Mouse (Mus musculus): ENCODE data around the gene Olfr922. TPM values are rescaled to one million over a fixed set of nuclear protein-coding genes. Genes with fewer than 3 reads are reported as not detected.
A peak's percentile ranks its signal among the peaks of the same experiment; 100 is the strongest.

The Olfr922 gene
- polyA plus RNA-seq (2015; fragmentation: Nextera tagmentation; extraction: Ambion mirVana) = not detected in 2 replicates

GRCm38 (mm10) chr9:38814314-38814713 lies at the start of gene Olfr922:
Gene Olfr922, plus strand, starts transcription at chr9:38814614.
- Histone ChIP-seq H3K4me3 (no peak within 1 kb of the TSS), H3K27me3 (no peaks in the 10 kb centered on the region), H3K9me3 (replicated peaks) (no peaks in the 10 kb centered on the region), H3K36me3 (no peaks in the 10 kb centered on the region), H3K27ac (no peak within 1 kb of the TSS), H3K9ac (no peak within 1 kb of the TSS), H3K4me1 (replicated peaks) (no peaks in the 10 kb centered on the region), H3K4me2 (no peak within 1 kb of the TSS)
- no peak for ATAC-seq (replicated peaks; ENCODE audit: insufficient number of reproducible peaks, insufficient read depth, low FRiP score, low read depth)
- 53% methylated on average over 2 of the region's 2 CpGs for WGBS

GRCm38 (mm10) chr9:38772768-38773167 lies 41.6 kb upstream of the Olfr922 start, which contains the start of gene Olfr921:
Gene Olfr921, plus strand, starts transcription at chr9:38773068.
- H3K27me3 ChIP-seq = no peaks in the 10 kb centered on the region
- no peak for ATAC-seq (replicated peaks; ENCODE audit: insufficient number of reproducible peaks, insufficient read depth, low FRiP score, low read depth)
- H3K4me3 ChIP-seq = no peak within 1 kb of the TSS

GRCm38 (mm10) chr9:38792689-38793088 lies 21.7 kb upstream of the Olfr922 start:
- no peaks in the 10 kb centered on the region for H3K36me3 ChIP-seq
- no peaks in the 10 kb centered on the region for H3K4me1 ChIP-seq (replicated peaks)
- H3K9ac ChIP-seq = no peak overlapping the region
- WGBS = 84% methylated on average over 2 of the region's 2 CpGs
- H3K9me3 ChIP-seq (replicated peaks) = no peaks in the 10 kb centered on the region
- H3K4me2 ChIP-seq = no peak overlapping the region
- no peak overlapping the region for H3K4me3 ChIP-seq
- H3K27me3 ChIP-seq = no peaks in the 10 kb centered on the region
- H3K27ac ChIP-seq = no peak overlapping the region
- ATAC-seq (replicated peaks; ENCODE audit: insufficient number of reproducible peaks, insufficient read depth, low FRiP score, low read depth) = no peak

More at GRCm38 (mm10) chr9:38772768-38773167, 41.6 kb upstream of the Olfr922 start, which contains the start of gene Olfr921:
- Histone ChIP-seq H3K4me1 (replicated peaks) (no peaks in the 10 kb centered on the region), H3K9me3 (replicated peaks) (no peaks in the 10 kb centered on the region), H3K9ac (no peak within 1 kb of the TSS), H3K27ac (no peak within 1 kb of the TSS), H3K4me2 (no peak within 1 kb of the TSS), H3K36me3 (no peaks in the 10 kb centered on the region)

- Histone ChIP-seq H3K4me1 (replicated peaks) (no peaks in the 10 kb centered on the region), H3K36me3 (no peaks in the 10 kb centered on the region), H3K4me3 (no peak overlapping the region), H3K9me3 (replicated peaks) (no peaks in the 10 kb centered on the region), H3K4me2 (no peak overlapping the region), H3K27me3 (no peaks in the 10 kb centered on the region), H3K27ac (no peak overlapping the region), H3K9ac (no peak overlapping the region)
- no peak for ATAC-seq (replicated peaks; ENCODE audit: insufficient number of reproducible peaks, insufficient read depth, low FRiP score, low read depth)
These were observed 8.7 kb upstream of the Olfr922 start for GRCm38 (mm10) chr9:38805696-38806095.

DNA sequence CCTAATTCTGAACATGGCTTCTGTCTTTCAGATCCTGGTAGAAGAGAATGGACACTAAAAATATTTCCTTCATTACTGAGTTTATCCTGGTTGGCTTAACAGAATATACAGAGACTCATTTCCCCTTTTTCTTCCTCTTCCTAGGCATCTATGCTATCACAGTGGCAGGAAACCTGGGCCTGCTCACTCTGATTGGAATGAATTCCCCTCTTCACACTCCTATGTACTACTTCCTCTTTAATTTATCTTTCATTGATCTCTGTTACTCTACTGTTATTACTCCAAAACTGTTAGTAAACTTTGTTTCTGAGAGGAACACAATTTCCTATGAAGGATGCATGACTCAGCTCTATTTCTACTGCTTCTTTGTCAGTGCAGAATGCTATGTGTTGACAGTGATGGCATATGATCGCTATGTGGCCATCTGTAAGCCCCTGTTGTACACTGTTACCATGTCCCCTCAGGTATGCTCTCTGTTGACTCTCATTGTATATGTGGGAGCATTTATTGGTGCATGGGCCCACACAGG lies 1.1 kb downstream of the Olfr922 start:
- no peak overlapping the region for H3K9ac ChIP-seq
- H3K27me3 ChIP-seq = no peaks in the 10 kb centered on the region
- no peaks in the 10 kb centered on the region for H3K4me1 ChIP-seq (replicated peaks)
- 82% methylated on average over 1 of the region's 1 CpGs for WGBS
- no peaks in the 10 kb centered on the region for H3K9me3 ChIP-seq (replicated peaks)
- no peak for ATAC-seq (replicated peaks; ENCODE audit: insufficient number of reproducible peaks, insufficient read depth, low FRiP score, low read depth)
- H3K4me3 ChIP-seq = no peak overlapping the region
- H3K4me2 ChIP-seq = no peak overlapping the region
- H3K36me3 ChIP-seq = no peaks in the 10 kb centered on the region
- H3K27ac ChIP-seq = no peak overlapping the region

DNA sequence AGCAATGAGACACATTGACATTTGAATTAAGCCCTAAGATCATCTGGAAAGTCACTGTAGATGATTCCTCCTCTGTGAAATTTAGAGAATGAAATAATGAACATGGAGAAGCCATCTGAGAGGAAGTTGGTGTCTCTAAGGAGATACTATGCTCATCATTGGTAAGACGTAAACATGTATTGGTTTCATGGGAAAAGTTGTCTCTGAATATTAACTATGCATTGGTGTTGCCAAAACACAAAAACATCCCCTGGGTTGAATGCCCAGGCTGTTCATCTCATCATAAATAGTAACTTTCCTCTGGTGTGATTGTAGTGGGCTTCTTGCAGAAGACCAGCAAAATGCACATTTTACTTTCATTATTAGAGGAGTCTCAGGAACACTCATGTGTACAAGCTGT lies 11.8 kb downstream of the Olfr922 start, which contains the start of gene Olfr923:
Olfr923 (plus strand) TSS at position 301 of the 400 bp plus-strand sequence.
- Histone ChIP-seq H3K4me1 (replicated peaks) (no peaks in the 10 kb centered on the region), H3K27me3 (no peaks in the 10 kb centered on the region), H3K36me3 (no peaks in the 10 kb centered on the region), H3K4me3 (no peak within 1 kb of the TSS), H3K4me2 (no peak within 1 kb of the TSS), H3K27ac (no peak within 1 kb of the TSS), H3K9me3 (replicated peaks) (no peaks in the 10 kb centered on the region), H3K9ac (no peak within 1 kb of the TSS)
- ATAC-seq (replicated peaks; ENCODE audit: insufficient number of reproducible peaks, insufficient read depth, low FRiP score, low read depth) = no peak
- WGBS = 98% methylated on average over 1 of the region's 1 CpGs

- ATAC-seq (replicated peaks; ENCODE audit: insufficient number of reproducible peaks, insufficient read depth, low FRiP score, low read depth) = no peak
- H3K36me3 ChIP-seq = no peaks in the 10 kb centered on the region
- peak overlapping the region; percentile 13; the same call in 1 of the 2 replicates for H3K4me2 ChIP-seq
- no peak overlapping the region for H3K9ac ChIP-seq
- H3K4me3 ChIP-seq = no peak overlapping the region
- peaks cover 3% of the 10 kb centered on the region; the same call in 1 of the 2 replicates for H3K4me1 ChIP-seq (replicated peaks)
- no peaks in the 10 kb centered on the region for H3K27me3 ChIP-seq
- H3K9me3 ChIP-seq (replicated peaks) = no peaks in the 10 kb centered on the region
- WGBS = 28% methylated on average over 2 of the region's 2 CpGs
- no peak overlapping the region for H3K27ac ChIP-seq
These were observed 18.6 kb downstream of the Olfr922 start for GRCm38 (mm10) chr9:38833027-38833426.

GRCm38 (mm10) chr9:38844149-38844548 lies 29.7 kb downstream of the Olfr922 start, which contains the start of gene Olfr924:
Gene Olfr924, plus strand, starts transcription at chr9:38844449.
- Histone ChIP-seq H3K4me3 (no peak within 1 kb of the TSS), H3K9ac (no peak within 1 kb of the TSS), H3K27ac (no peak within 1 kb of the TSS), H3K4me2 (no peak within 1 kb of the TSS), H3K27me3 (no peaks in the 10 kb centered on the region), H3K36me3 (no peaks in the 10 kb centered on the region), H3K4me1 (replicated peaks) (no peaks in the 10 kb centered on the region), H3K9me3 (replicated peaks) (no peaks in the 10 kb centered on the region)
- WGBS = 86% methylated on average over 1 of the region's 1 CpGs
- ATAC-seq (replicated peaks; ENCODE audit: insufficient number of reproducible peaks, insufficient read depth, low FRiP score, low read depth) = no peak

DNA sequence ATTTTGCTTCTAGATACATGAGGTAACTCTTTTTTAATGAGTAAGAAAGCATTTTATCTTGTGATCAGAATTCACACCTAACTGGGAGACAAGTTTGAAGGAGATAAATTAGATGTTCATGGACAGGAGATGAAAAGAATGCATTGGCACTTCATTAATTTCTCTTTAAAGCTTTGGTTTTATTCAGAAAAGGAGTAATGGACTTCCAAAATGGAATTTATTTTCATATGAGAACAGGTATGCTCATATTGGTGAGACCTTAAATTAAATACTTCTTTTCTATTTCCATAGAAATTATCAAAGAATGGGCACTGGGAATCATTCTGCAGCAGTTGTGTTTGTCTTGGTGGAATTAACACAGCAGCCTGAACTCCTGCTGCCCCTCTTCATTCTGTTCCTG lies 40.3 kb downstream of the Olfr922 start, which contains the start of gene Olfr26:
Olfr26 (plus strand) TSS at position 301 of the 400 bp plus-strand sequence.
- no peak for ATAC-seq (replicated peaks; ENCODE audit: insufficient number of reproducible peaks, insufficient read depth, low FRiP score, low read depth)
- H3K27ac ChIP-seq = no peak within 1 kb of the TSS
- no peak within 1 kb of the TSS for H3K9ac ChIP-seq
- no peaks in the 10 kb centered on the region for H3K9me3 ChIP-seq (replicated peaks)
- no peak within 1 kb of the TSS for H3K4me2 ChIP-seq
- H3K4me3 ChIP-seq = no peak within 1 kb of the TSS
- no peaks in the 10 kb centered on the region for H3K36me3 ChIP-seq
- H3K4me1 ChIP-seq (replicated peaks) = no peaks in the 10 kb centered on the region
- H3K27me3 ChIP-seq = no peaks in the 10 kb centered on the region

Other genes starting within 250 kb of the Olfr922 start
- gene Olfr912, start 234.4 kb upstream of the Olfr922 start, polyA plus RNA-seq (2015; fragmentation: Nextera tagmentation; extraction: Ambion mirVana) = not detected in 2 replicates
- not detected in 2 replicates for gene Olfr913, start 221.9 kb upstream of the Olfr922 start, polyA plus RNA-seq (2015; fragmentation: Nextera tagmentation; extraction: Ambion mirVana)
- not detected in 2 replicates for gene Olfr914, start 209.5 kb upstream of the Olfr922 start, polyA plus RNA-seq (2015; fragmentation: Nextera tagmentation; extraction: Ambion mirVana)
- not detected in 2 replicates for gene Olfr916, start 154.7 kb upstream of the Olfr922 start, polyA plus RNA-seq (2015; fragmentation: Nextera tagmentation; extraction: Ambion mirVana)
- gene Olfr917, start 148.8 kb upstream of the Olfr922 start, polyA plus RNA-seq (2015; fragmentation: Nextera tagmentation; extraction: Ambion mirVana) = not detected in 2 replicates
- not detected in 2 replicates for gene Olfr918, start 140.0 kb upstream of the Olfr922 start, polyA plus RNA-seq (2015; fragmentation: Nextera tagmentation; extraction: Ambion mirVana)
- not detected in 2 replicates for gene Olfr919, start 110.9 kb upstream of the Olfr922 start, polyA plus RNA-seq (2015; fragmentation: Nextera tagmentation; extraction: Ambion mirVana)
- 19.8 and 24.0 TPM in 2 replicates for gene Vwa5a, start 96.3 kb upstream of the Olfr922 start, polyA plus RNA-seq (2015; fragmentation: Nextera tagmentation; extraction: Ambion mirVana)
- 0.03 TPM in 1 of 2 replicates, not detected in the other for gene Olfr920, start 62.3 kb upstream of the Olfr922 start, polyA plus RNA-seq (2015; fragmentation: Nextera tagmentation; extraction: Ambion mirVana)
- not detected in 2 replicates for gene Olfr921, start 41.5 kb upstream of the Olfr922 start, polyA plus RNA-seq (2015; fragmentation: Nextera tagmentation; extraction: Ambion mirVana)
- not detected in 2 replicates for gene Olfr923, start 11.9 kb downstream of the Olfr922 start, polyA plus RNA-seq (2015; fragmentation: Nextera tagmentation; extraction: Ambion mirVana)
- gene Olfr924, start 29.8 kb downstream of the Olfr922 start, polyA plus RNA-seq (2015; fragmentation: Nextera tagmentation; extraction: Ambion mirVana) = not detected in 2 replicates
- gene Olfr26, start 40.4 kb downstream of the Olfr922 start, polyA plus RNA-seq (2015; fragmentation: Nextera tagmentation; extraction: Ambion mirVana) = not detected in 2 replicates
- not detected in 2 replicates for gene Olfr926, start 62.5 kb downstream of the Olfr922 start, polyA plus RNA-seq (2015; fragmentation: Nextera tagmentation; extraction: Ambion mirVana)
- gene Olfr930, start 115.2 kb downstream of the Olfr922 start, polyA plus RNA-seq (2015; fragmentation: Nextera tagmentation; extraction: Ambion mirVana) = not detected in 2 replicates
- not detected in 2 replicates for gene Olfr933, start 157.7 kb downstream of the Olfr922 start, polyA plus RNA-seq (2015; fragmentation: Nextera tagmentation; extraction: Ambion mirVana)
- gene Olfr934, start 173.7 kb downstream of the Olfr922 start, polyA plus RNA-seq (2015; fragmentation: Nextera tagmentation; extraction: Ambion mirVana) = not detected in 2 replicates
- gene Olfr935, start 185.1 kb downstream of the Olfr922 start, polyA plus RNA-seq (2015; fragmentation: Nextera tagmentation; extraction: Ambion mirVana) = not detected in 2 replicates
- not detected in 2 replicates for gene Olfr146, start 208.8 kb downstream of the Olfr922 start, polyA plus RNA-seq (2015; fragmentation: Nextera tagmentation; extraction: Ambion mirVana)